Mouse (Mus musculus) midbrain, embryonic 14.5 days (tissue): ENCODE data around the gene 1700011M02Rik. TPM values are rescaled to one million over a fixed set of nuclear protein-coding genes. Genes with fewer than 3 reads are reported as not detected.
"Not testable (repeated sequence)": the region's sequence is repeated elsewhere in the genome, so short reads cannot be mapped to it uniquely, and the experiment has no call there.

Experiments
- ATAC-seq: fragments of 200-750 bp; cut with Nextera tagmentation; 2 replicates; pipeline ENCODE4 v1.8.0; 2017; ENCODE audit warnings: moderate number of reproducible peaks, moderate library complexity; ENCODE audit not compliant: low FRiP score, low TSS enrichment
- DNase-seq: peaks from one replicate; pipeline ENCODE4 v3.0.0-alpha.2; 2015
- H3K27ac ChIP-seq: fragments of 300-500 bp; sonication (generic); replicated peaks from 2 replicates; pipeline ENCODE4 v1.5.1; 2014; ENCODE audit warnings: mild to moderate bottlenecking, low read depth, low read length, moderate library complexity
- H3K27me3 ChIP-seq: fragments of 300-500 bp; sonication (generic); 2 replicates; pipeline ENCODE4 v1.6.1; 2014; ENCODE audit warnings: low read length, control low read depth, mixed read lengths; ENCODE audit not compliant: control insufficient read depth, insufficient read depth
- H3K36me3 ChIP-seq: fragments of 300-500 bp; sonication (generic); 2 replicates; pipeline ENCODE4 v1.6.1; 2014; ENCODE audit warnings: low read length, control low read depth; ENCODE audit not compliant: control insufficient read depth, insufficient read depth
- H3K4me1 ChIP-seq: fragments of 300-500 bp; sonication (generic); 2 replicates; pipeline ENCODE4 v1.6.1; 2014; ENCODE audit warnings: mild to moderate bottlenecking, antibody characterized with exemption, low read length, control low read depth; ENCODE audit not compliant: control insufficient read depth, insufficient read depth
- H3K4me2 ChIP-seq: fragments of 300-500 bp; sonication (generic); 2 replicates; pipeline ENCODE4 v1.6.1; 2014; ENCODE audit warnings: mild to moderate bottlenecking, low read length, moderate library complexity
- H3K4me3 ChIP-seq: fragments of 300-500 bp; sonication (generic); replicated peaks from 2 replicates; pipeline ENCODE4 v1.5.1; 2014; ENCODE audit warnings: low read depth, low read length
- H3K9ac ChIP-seq: fragments of 300-500 bp; sonication (generic); replicated peaks from 2 replicates; pipeline ENCODE4 v1.6.1; 2014; ENCODE audit warnings: mild to moderate bottlenecking, low read length, moderate library complexity
- H3K9me3 ChIP-seq: fragments of 300-500 bp; sonication (generic); 2 replicates; pipeline ENCODE4 v1.6.1; 2016; ENCODE audit warnings: low read length, control low read depth, mixed read lengths; ENCODE audit not compliant: control insufficient read depth
- WGBS: fragments of 180-500 bp; shearing (Covaris S2); extraction: QIAGEN DNeasy Blood & Tissue Kit; methylation state at CpG from one replicate; pipeline ENCODE4 v1.1.7; 2014; 5-methylcytosine and 5-hydroxymethylcytosine counted together
- polyA plus RNA-seq: library from polyadenylated mRNA; unstranded; fragments of >200 nt; fragmentation: Nextera tagmentation; extraction: Ambion mirVana; gene quantifications from 2 replicates; pipeline ENCODE4 v1.2.1, GENCODE M21; 2014

1700011M02Rik gene
- not detected in 2 replicates for polyA plus RNA-seq

- H3K4me3 ChIP-seq, H3K27ac ChIP-seq, H3K36me3 ChIP-seq, H3K9me3 ChIP-seq, H3K27me3 ChIP-seq, DNase-seq, H3K4me2 ChIP-seq, H3K9ac ChIP-seq, ATAC-seq, H3K4me1 ChIP-seq: not testable (repeated sequence)
- WGBS, result 83% methylated on average over 6 of the region's 9 CpGs
Observed at GRCm38 (mm10) chrX:102908587-102908986, at the start of gene 1700011M02Rik, which contains the start of gene Dmrtc1a. Gene 1700011M02Rik, plus strand, starts transcription at chrX:102908905. Gene Dmrtc1a, minus strand, starts transcription at chrX:102908687.

- H3K27ac ChIP-seq, result no peak within 1 kb of the TSS
- H3K4me2 ChIP-seq, result no peak within 1 kb of the TSS
- H3K36me3 ChIP-seq, result no peaks in the 10 kb centered on the region
- 88% methylated on average over 6 of the region's 6 CpGs for WGBS
- H3K27me3 ChIP-seq, result no peaks in the 10 kb centered on the region
- no peak for ATAC-seq
- H3K9me3 ChIP-seq, result no peaks in the 10 kb centered on the region
- H3K4me3 ChIP-seq, result no peak within 1 kb of the TSS
- H3K4me1 ChIP-seq, result no peaks in the 10 kb centered on the region
- no peak for DNase-seq
- no peak within 1 kb of the TSS for H3K9ac ChIP-seq
Observed at GRCm38 (mm10) chrX:102867871-102868270, 40.8 kb upstream of the 1700011M02Rik start, which contains the start of gene 1700031F05Rik. Gene 1700031F05Rik, minus strand, starts transcription at chrX:102867971.

DNA sequence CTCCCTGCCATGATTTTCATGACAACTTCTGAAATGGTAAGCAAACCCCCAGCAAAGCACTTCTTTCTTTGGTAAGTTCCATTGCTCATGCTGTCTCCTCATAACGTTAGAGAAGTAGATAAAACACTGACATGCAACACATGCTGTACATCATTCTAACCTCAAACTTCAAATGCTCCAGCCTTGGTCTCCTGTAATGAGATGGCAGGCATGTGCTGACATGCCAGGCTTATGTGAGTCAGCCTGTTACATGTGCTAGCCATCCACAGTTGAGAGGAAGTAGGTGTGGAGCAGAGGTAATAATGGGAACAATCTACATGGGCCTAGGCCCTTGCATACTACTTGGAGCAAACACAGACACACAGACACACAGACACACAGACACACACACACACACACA is 6.1 kb downstream of the 1700011M02Rik start:
- not testable (repeated sequence) for H3K9me3 ChIP-seq, H3K27ac ChIP-seq, H3K36me3 ChIP-seq, H3K4me1 ChIP-seq, H3K9ac ChIP-seq, H3K4me3 ChIP-seq, H3K4me2 ChIP-seq, DNase-seq, ATAC-seq, H3K27me3 ChIP-seq
- 83% methylated on average over 1 of the region's 1 CpGs for WGBS

- not testable (repeated sequence) for H3K27ac ChIP-seq, H3K36me3 ChIP-seq, H3K27me3 ChIP-seq, H3K4me2 ChIP-seq, H3K9me3 ChIP-seq, H3K4me1 ChIP-seq, H3K9ac ChIP-seq, H3K4me3 ChIP-seq
- ATAC-seq, result peak; percentile 55; the same call in 1 of the 2 replicates
- DNase-seq, result peak; percentile 67
- WGBS, result 5% methylated on average over 2 of the region's 4 CpGs
Observed at GRCm38 (mm10) chrX:102926707-102927106, 18.0 kb downstream of the 1700011M02Rik start.

- H3K9me3 ChIP-seq, H3K36me3 ChIP-seq, H3K4me1 ChIP-seq, H3K9ac ChIP-seq, H3K27ac ChIP-seq, DNase-seq, ATAC-seq, H3K4me3 ChIP-seq, H3K27me3 ChIP-seq, H3K4me2 ChIP-seq: not testable (repeated sequence)
- 89% methylated on average over 6 of the region's 6 CpGs for whole genome bisulfite sequencing
Observed at GRCm38 (mm10) chrX:102928072-102928471, 19.4 kb downstream of the 1700011M02Rik start, which contains the start of gene 1700018G05Rik. Gene 1700018G05Rik, plus strand, starts transcription at chrX:102928372.

GRCm38 (mm10) chrX:102932992-102933570 is 24.4 kb downstream of the 1700011M02Rik start:
- H3K9ac ChIP-seq, result peak overlapping the region; percentile 70; the same call in 1 of the 2 replicates

GRCm38 (mm10) chrX:102933571-102934394 is 25.1 kb downstream of the 1700011M02Rik start:
- Histone ChIP-seq H3K36me3 (no peaks in the 10 kb centered on the region), H3K27ac (peak overlapping the region; percentile 49; the same call in 1 of the 2 replicates), H3K9ac (peak overlapping the region; percentile 70), H3K27me3 (no peaks in the 10 kb centered on the region), H3K9me3 (no peaks in the 10 kb centered on the region), H3K4me3 (peak overlapping the region; percentile 47), H3K4me1 (no peaks in the 10 kb centered on the region), H3K4me2 (peak overlapping the region; percentile 56)
- 28% methylated on average over 62 of the region's 68 CpGs for WGBS
- ATAC-seq (peak; percentile 88), DNase-seq (peak; percentile 77)

More at GRCm38 (mm10) chrX:102932992-102933570, 24.4 kb downstream of the 1700011M02Rik start:
- Histone ChIP-seq H3K27ac (no peak overlapping the region), H3K36me3 (no peaks in the 10 kb centered on the region), H3K9me3 (no peaks in the 10 kb centered on the region), H3K4me3 (peak overlapping the region; percentile 47), H3K27me3 (no peaks in the 10 kb centered on the region), H3K4me1 (no peaks in the 10 kb centered on the region), H3K4me2 (peak overlapping the region; percentile 56)
- ATAC-seq (no peak), DNase-seq (peak; percentile 1)
- WGBS, result 54% methylated on average over 12 of the region's 12 CpGs

DNA sequence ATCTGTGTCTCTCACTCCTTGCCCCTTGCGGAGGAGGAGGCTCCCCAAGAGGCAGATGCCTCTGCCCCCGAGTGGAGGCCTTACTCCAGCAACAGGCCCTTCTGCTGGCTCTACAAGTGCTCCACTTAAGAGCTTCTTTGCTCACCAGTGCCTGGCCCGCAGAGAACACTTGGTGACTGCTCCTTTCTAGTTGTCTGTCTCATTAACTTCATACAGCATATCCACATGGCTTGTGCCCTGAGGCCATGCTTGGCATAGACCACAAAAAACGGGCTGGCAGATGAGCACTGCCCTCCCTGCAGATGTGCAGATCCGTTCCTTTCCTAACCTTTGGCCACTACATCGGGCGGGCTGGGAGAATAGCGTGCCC is 25.7 kb downstream of the 1700011M02Rik start:
- peak; percentile 15 for DNase-seq
- Histone ChIP-seq H3K36me3 (no peaks in the 10 kb centered on the region), H3K4me2 (peak overlapping the region; percentile 56), H3K27ac (no peak overlapping the region), H3K9ac (peak overlapping the region; percentile 70; the same call in 1 of the 2 replicates), H3K4me1 (no peaks in the 10 kb centered on the region), H3K9me3 (no peaks in the 10 kb centered on the region), H3K27me3 (no peaks in the 10 kb centered on the region), H3K4me3 (peak overlapping the region; percentile 47)
- peak; percentile 13; the same call in 1 of the 2 replicates for ATAC-seq
- WGBS, result 60% methylated on average over 8 of the region's 8 CpGs
